Mouse (Mus musculus): ENCODE data around the gene Cad.
A peak's percentile ranks its signal among the peaks of the same experiment; 100 is the strongest.

Gene Cad

DNA sequence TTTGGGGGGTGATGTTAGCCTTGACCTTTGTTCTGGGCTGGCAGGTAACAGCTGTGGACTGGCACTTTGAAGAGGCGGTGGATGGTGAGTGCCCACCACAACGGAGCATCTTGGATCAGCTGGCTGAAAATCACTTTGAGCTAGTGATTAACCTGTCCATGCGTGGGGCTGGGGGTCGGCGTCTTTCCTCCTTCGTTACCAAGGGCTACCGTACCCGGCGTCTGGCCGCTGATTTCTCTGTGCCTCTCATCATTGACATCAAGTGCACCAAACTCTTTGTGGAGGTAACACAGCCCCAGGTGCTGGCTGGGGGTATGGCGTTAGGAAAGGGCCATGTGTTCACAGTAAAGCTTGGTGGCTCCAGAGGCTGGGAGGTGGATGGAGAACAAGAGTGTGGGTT is 17.2 kb downstream of the Cad start:
- no peak for DNase-seq

DNA sequence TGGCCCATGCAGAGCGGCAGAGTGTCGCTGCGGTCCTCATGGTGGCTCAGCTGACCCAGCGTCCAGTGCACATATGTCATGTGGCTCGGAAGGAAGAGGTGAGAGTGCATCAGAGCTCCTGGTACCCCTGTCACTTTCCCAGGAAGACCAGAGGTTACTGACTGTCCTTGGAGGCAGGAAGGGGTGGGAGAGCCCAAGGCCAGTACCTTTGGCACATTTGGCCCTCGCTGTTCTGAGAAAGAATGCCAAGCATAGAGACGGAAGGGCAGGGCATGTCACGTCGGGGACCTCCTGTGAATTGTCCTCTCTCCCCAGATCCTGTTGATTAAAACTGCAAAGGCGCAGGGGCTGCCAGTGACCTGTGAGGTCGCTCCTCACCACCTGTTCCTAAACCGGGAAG is 18.6 kb downstream of the Cad start:
- DNase-seq = no peak

DNA sequence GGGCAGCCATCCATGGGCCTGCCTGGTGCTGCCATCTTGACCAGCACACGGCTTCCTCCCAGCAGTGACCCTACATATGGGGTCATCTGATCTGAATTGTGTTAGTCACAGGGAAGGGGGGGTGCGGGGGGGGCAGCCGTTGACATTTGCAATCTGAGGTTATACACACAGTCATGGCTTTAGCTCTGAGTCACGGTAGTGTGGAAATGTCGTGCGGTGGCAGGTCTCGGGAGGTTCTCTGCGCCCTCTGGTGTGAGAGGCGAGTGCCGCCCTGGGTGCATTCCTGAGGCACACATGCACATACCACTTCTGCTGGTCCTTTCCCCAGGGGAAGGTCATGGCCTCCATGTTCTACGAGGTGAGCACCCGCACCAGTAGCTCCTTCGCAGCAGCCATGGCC is 21.8 kb downstream of the Cad start:
- no peak for DNase-seq

DNA sequence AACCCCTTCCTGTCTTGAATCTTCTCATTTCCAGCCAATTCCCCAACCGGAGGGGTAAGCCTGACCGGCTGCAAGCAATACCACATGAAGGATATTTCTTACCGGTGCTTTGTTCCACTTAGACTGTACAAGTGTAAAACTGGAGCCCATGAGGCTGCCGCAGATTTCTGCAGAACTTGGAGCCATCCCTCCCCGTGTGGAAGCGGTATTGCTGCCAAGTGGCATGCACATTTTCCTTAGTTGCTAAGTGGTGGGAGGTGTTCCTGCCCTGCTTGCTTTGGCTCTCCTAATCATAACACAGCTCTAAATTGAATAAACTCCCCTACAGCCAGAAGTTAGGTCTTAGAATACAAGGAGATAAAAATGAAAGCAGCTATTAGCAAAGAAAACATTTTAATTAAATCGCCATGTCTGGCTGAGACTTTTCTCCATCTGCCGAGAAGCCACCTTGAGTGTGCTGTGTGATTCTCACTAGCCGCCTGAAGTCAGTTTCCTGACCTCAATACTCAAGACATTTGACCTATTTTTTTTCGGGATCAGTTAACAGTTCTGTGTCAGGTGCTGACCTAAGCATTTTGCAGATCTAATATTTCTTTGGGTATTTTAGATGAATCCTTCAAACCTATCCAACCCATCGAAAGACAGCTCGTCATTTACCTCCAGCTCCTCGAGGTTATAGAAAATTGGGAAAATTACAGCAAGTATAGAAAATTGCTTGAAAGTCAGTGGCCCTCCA is 25.6 kb downstream of the Cad start:
- no peak for DNase-seq

DNA sequence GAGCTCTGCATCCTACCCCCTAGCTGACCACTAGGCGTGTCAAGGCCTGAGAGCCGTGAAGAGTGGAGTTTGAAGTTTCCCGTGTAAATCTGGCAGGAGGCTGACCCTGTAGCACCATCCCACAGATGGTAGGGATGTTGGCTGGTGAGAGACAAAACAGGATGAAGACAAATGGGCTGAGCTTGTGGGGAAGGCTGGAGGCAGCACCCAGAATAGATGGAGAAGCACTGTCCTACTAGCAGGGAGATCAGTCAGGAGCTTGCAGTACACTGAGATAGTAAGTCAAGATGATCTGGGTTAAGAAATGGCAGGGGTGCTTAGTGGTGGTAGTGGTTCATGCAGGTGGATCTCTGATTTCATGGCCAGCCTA is 26.2 kb downstream of the Cad start:
- no peak for DNase-seq

DNA sequence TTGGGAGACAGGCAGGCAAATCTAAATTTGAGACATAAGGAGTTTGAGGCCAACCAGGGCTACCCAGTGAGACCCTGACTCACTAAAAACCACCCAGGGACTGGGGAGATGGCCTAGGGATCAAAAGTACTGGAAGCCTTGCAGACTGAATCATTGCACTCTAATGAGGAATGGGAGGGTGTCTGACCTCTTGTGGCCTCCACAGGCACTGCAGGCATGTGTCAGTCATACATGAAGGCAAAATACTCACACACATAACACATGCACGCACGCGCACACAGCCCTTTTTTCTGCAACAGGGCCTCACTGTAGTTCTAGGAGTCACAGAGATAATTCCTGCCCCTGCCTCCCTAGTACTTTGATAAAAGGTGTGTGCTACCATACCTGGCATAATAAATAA is 26.8 kb downstream of the Cad start:
- peak; percentile 50 for DNase-seq

DNA sequence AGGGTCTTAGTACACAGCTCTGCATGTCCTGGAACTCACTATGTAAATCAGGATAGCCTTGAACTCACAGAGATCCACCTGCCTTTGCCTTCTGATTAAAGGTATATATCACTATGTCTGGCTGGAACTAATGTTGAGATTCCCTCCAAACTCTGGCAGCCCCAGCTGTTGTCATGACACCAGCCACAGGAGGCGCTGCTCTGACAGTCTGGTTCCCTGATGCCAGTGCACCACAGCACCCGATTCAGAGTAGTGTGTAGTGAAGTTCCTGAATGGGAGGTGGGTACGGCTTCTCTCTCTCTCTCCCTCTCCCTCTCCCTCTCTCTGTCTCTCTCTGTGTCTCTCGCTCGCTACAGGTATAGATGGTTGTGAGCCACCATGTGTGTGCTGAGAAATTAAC is 27.8 kb downstream of the Cad start:
- peak; percentile 62 for DNase-seq

DNA sequence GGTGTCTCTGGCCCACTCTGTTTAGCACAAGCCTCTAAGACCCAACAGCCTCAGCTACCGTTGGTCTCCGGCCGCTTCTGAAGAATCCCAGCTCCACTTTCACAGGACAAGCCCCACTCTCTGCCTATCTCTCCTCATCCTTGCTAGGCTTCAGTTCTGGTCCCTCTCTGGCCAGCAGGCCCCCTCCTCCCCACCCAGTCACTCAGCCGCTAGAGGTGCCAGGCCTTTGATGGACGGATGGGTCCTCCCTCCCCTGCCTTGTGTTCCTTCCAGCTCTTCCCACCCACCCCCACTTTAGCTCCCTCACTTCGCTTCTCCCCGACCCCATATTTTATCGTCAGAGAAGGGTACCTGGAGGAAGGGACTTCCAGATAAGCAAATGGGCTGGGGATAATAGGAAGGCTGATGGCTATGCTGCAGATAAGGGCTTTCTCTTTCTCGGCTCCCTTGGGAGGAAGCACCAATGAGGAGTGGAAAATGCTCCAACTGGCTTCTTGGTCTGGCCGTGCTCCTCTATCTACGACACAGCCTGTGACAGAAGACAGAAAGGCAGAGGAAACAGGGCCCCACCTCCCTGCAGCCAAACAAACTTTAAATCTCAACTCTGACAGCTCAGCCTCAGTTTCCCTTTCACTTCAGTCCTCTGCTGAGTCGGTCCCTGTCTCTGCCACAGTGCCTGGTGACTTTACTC is 28.5 kb downstream of the Cad start:
- DNase-seq = peak; percentile 55

DNA sequence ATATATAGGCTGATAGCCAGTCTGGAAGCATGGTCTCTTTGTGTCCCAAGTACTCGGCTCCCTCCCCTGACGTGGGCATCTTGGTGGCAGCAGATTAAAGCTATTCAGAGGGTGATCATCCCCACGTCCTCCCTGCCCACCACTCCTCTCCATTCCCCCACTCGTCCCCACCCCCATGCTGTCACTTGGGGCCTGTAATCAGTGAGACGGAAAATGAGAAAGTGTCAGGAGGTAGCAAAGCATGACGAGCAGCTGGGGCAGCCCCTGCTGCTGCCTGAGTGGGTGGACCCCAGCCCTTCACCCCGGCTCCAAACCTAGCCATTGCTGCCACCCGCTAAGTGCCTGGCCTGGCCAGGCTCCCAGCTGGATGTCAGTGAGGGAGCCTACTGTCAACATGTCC is 29.4 kb downstream of the Cad start:
- DNase-seq = no peak

DNA sequence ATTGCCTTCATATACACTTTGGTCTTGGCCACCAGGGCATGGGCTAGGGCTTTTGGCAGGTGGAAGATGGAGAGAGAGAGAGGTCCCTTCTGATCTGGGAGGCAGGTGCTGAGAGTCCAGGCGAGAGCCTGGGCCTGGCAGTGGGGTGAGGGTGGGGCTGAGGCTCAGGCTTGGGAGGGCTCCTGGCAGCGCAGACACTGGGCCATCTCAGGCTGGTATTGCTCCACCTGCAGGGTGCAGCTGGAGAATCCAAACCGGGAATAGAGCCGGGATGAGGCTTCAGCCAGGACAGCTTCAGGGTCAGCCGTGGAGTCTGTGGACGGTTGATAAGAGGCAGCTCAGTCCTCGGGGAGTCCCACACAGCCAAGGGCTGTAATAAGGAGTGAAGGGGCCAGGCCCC is 32.0 kb downstream of the Cad start:
- DNase-seq = no peak

DNA sequence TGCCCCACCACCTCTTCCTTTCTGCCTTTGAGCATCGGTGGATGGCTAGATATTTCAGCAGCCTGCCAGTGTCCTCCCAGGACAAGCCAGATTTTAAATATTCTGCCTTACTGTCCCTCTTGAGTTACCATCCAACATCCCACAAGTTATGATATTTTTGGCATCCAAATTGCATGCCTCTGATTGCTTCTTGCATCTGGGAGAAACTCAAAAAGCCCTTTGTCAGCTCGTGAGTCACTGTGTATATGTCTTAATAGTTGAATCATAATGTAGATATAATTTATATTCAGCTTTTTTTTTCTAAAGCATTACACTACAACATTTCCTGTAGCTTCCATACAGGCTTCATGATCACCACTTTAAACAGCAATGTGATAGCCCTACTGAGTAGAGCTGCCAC is 32.6 kb downstream of the Cad start:
- DNase-seq = no peak

DNA sequence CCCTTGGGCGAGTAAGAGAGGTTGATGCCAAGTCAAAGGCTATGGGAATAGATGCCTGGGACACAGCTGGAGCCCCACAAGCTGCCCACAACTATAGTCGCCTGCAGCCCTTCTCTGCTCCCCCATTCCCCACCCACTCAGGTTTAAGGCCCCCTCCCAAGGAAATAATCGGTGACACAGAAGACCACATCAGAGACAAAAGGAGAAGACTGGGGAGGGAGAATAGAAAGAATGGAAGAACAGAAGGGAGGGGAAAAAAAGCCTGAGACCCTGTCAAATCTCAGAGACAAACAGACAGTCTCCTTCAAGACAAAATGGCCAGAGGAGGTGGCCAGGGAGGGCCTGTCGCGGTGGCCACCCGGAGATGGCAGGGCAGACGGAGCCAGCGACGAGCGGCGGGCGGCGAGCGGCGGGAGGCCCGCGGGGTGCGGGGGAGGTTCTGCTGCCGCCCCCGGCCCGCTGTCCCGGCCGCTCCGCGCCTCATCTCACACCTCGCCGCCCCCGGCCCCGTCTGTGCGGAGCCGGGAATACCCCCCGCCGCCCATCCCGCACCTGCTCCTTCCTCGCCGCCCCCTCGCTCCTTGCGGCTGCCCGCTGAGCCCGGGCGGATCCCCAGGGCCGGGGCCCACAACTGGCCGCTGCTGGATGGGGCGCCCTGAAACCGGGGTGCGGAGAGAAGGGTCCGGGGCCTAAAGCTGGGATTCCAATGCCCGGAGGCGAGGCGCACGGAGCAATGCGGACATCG is 37.8 kb downstream of the Cad start:
- DNase-seq = no peak

DNA sequence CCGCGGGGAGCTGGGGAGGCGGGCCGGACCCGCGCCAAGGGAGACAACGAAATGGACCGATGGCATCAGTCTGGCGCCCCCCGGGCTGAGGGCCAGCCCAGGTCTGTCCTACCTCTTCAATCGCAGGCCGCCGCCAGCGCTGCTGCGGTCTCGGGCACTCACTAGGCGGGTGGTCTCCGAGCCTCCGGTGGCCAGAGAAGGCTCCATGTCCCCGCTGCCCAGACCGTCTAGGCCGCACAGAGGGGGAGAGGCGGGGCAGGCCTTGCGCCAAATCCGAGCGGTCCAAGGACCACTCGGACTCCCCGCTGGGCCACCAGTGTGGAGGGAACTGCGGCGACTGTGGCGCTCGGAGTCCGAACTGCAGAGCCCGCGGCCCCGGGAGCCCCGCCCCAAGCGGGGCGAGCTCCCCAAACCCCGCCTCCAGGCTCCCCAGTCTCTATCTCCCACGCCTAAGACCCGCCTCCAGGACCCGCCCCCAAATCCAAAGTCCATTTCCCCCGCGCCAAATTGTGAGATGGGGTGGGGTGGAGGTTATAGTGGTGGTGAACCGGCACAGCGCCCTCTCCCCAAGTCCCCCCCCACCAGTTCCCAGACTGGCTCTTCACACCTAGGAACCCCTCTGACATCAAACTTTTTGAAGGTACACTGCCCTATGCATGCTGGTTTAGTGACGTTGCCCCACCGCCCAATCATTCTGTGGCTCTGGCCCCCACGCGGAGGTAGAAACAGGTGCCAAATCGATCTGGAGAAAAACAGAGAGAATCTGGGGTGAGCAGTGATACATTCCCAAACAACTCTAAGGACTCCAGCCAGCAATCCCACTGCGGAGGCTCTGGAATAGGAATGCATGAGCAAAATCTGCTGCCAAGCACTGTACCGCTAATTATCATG is 38.8 kb downstream of the Cad start:
- DNase-seq = peak; percentile 71

DNA sequence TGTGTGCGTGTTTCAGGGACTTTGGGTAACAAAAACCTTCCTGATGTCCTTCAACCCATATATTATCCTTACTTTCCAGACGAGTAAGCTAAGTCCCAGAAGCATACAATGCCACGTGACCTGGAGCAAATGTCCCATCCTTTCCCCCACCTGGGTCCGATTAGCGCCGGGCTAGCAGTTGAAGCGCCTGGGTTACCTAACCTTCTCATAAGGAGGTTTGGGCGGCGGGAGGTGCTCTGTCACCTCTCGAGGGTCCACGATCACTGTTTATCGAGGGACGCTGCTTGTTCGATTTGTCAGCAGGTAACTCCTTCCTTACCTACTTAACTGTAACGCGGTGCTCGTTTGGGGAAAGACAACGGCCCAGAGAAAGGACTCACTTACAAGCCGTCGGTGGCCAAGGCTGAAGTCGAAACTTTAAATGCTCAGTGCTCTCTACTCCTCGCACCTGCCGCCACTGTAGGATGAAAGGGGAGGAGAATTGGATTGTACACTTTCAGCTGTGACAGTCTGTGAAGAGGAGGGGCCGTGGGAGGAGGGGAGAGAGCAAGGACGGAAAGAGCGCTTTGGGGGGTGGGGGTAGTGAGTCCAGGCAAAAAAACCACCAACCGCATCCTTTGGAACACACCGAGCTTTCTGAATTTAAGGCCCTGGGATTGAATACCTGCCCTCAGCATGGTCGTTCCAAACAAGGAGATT is 39.7 kb downstream of the Cad start:
- no peak for DNase-seq

DNA sequence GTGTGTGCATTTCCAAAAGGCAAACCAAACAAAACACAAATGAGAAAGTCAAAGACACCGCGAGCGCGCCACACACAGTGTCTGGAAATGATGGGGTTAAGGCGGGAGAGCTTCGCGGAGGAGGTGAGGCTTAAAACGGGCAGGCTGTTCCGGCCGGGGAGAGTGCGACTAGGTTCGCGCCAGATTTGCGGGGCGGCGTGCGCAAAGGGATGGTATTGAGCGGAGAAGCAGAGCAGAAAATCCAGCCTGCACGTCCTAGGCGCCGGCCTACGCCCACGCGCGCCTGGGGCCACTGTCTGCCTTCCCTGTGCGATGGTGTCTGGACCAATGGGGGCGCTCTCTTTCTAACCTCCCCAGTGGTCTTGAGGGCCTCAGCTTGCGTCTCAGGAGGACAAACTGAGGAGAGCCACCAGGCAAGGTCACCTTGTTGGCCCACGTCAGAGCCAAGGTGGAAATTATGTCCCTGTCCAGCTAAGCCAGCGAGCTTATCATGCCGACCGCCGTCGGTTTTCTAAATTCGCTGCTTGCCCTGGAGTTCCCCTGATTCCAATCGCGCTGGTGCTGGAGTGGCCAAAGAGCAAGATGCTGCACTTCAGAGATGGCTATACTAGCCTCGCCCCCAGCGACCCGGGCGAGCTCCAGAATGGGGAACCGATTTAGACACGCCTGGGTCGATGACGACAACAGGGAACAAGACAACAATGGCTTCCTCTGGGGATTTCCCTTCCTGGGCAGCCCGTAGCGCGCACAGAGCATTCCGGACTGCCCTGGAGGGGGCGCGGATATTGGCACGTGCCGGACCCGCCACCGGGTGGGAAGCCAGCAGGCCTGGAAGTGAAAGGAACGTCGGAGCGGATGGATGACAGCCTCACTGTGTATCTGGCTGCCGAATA is 40.5 kb downstream of the Cad start:
- peak; percentile 44 for DNase-seq

DNA sequence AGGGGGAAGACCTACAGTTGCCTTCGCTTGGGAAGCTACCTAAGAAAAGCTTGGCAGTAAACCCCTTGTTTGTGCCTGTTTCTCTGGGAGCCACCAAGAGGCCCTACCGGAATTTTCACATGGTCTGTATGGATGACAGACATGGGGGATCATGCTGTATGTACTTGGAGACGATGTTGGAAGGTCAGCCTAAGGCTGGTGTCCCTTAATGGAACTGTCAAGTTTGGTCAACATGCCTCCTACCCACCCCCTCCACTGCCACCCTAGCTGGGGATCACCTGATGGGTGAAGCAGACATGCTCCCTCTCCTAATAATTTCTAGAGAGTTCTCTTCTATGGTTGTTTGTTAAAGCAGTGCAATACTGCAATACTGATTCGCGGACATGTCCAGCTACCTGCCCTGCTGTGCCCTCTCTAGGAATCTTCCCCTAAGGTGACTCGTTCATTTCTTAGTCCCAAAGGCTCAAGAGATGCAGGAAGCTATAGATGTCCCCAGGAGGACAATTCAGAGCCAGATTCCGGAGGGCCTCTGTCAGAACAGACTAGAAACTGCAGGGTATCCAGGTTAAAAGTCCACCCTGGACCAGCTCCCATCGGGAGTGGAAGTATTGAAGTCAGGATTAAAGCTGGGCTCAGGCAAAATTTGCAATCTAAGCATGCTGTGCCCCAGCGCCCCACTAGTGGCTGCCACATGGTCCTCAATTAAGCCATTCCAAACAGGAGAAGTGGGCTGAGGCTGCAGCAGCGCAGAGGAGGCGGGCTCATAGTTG is 41.3 kb downstream of the Cad start:
- no peak for DNase-seq

DNA sequence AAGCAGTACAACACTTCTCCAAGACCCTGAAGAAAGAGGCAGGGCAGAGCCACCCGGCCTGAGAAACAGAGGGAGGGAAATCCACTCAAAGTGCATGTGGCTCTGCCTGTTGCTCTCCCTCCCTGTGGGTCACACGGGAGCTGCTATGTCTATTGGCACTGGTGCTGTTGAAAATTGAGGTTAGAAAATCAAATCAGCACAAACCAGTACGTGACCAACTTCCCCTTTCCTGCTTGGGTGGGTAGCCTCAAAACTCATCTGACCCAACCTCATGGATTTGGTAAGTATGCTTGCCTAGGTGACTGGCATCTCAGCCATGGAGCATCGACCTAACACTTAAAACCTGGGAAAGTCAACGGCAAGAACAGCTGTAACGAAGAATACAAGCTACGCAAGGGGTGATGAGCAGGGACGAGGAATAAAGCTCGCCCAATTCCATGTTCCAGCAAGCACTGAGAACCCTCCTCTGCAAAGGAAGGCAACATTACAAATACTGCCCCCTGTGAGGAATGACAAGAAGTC is 51.3 kb downstream of the Cad start, which contains the start of gene Dnajc5g:
Gene Dnajc5g, plus strand, starts transcription at position 472 of the 522 bp plus-strand sequence.
- no peak for DNase-seq

DNA sequence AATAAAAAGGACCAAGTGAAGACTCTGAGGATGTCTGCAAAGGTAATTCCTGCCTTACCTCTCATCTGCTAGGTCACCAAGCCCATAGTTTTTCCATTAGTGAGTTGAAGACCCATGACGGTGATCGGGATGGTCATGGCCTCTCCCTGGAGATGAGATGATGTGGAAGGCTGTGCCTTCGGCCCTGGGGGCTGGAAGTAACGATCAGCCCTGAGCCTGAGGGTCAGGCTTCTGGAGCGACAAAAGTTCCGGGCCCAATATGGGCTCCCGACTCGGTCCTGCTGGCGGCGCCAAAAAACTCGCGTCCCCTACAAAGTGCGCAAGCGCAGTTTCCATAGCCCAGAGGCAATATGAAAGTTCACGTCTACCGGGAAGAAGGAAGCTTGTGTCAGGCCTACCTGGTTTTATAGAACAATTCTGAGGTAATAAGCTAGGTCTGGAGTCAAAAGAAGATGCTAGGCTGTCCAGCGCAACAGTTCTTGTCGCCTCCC is 53.5 kb downstream of the Cad start, which contains the start of gene Slc30a3:
Gene Slc30a3, minus strand, starts transcription at position 238 of the 491 bp plus-strand sequence.
- DNase-seq = no peak

DNA sequence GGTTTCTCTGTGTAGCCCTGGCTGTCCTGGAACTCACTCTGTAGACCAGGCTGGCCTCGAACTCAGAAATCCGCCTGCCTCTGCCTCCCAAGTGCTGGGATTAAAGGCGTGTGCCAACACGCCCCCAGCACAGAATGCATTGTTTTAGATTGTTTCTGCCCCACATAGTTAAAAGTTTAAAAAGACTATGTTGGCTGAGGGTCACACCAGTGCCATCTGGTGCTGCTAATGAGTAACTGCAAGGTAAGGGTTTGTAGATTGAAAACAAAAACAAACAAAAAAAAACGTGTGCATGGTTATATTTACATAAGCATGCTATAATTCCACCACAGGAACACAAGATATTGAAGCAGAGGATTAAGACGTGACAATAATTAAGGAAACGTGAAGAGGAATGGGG is 56.2 kb downstream of the Cad start:
- DNase-seq = peak; percentile 9

DNA sequence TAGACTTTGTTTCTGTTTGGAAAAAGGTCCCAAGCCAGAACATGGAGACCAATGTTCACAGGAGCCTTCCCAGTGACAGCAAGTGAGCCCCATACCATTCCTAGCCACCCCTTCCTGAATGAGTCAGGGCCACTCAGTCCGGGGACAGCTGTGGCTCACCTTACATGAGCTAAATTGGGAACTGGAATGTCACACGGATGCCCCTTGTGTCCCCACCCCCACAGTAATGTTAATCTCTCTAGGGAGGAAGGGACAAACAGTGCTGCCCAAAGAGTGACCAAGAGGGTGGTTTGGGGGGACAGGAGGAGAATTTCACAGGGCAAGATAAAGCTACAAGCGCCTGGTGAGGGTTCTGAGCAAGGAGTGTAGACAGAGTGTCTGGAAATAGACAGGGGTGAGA is 61.8 kb downstream of the Cad start, which contains the start of gene Trim54:
Gene Trim54, plus strand, starts transcription at position 359 of the 400 bp plus-strand sequence.
- no peak for DNase-seq
